Mouse (Mus musculus): ENCODE results near the gene Slc24a3. TPM values are rescaled to one million over a fixed set of nuclear protein-coding genes. Genes with fewer than 3 reads are reported as not detected.

Slc24a3 gene
- polyA plus RNA-seq, 1 experiment from 2014 or later = 1.3 TPM

DNA sequence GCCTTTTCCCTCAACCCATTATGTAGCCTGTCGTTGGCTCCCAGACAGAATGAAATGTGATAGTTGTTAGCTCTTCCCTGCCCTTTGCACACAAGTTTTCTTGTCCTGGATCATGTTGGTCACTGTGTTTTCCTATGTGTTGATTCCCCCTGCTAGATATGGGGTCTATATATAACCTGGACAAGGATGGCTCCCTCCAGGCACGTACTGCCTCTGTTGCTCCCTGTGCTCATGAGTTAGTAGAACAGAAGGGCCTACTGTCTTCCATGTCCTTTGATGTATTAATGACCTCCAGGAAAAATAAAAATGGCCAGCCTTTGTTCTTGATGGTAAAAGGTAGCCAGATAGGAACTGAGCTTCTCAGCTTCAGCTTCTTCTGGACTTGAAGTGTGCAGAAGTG is 251.5 kb downstream of the Slc24a3 start:
- 69% methylated on average over 2 of the region's 2 CpGs for WGBS
- Histone ChIP-seq H3K36me3 (ENCODE audit: control insufficient read depth, insufficient read depth, low read length) (no peaks in the 10 kb centered on the region), H3K9me3 (ENCODE audit: control insufficient read depth, low read length) (no peaks in the 10 kb centered on the region), H3K4me2 (ENCODE audit: low read depth, low read length) (no peak overlapping the region), H3K27ac (ENCODE audit: low read length) (no peak overlapping the region), H3K9ac (ENCODE audit: low read length) (no peak overlapping the region), H3K27me3 (ENCODE audit: control insufficient read depth, insufficient read depth, low read depth, low read length) (no peaks in the 10 kb centered on the region), H3K4me3 (ENCODE audit: low read length) (no peak overlapping the region), H3K4me1 (replicated peaks; ENCODE audit: control insufficient read depth, insufficient read depth, low read length) (no peaks in the 10 kb centered on the region)
- ATAC-seq (ENCODE audit: low read depth) = no peak

- H3K9me3 ChIP-seq (ENCODE audit: control insufficient read depth, low read length) = no peaks in the 10 kb centered on the region
- ATAC-seq (ENCODE audit: low read depth) = no peak
- H3K36me3 ChIP-seq (ENCODE audit: control insufficient read depth, insufficient read depth, low read length) = no peaks in the 10 kb centered on the region
- no peak overlapping the region for H3K4me3 ChIP-seq (ENCODE audit: low read length)
- no peaks in the 10 kb centered on the region for H3K4me1 ChIP-seq (replicated peaks; ENCODE audit: control insufficient read depth, insufficient read depth, low read length)
- H3K27me3 ChIP-seq (ENCODE audit: control insufficient read depth, insufficient read depth, low read depth, low read length) = no peaks in the 10 kb centered on the region
- 72% methylated on average over 5 of the region's 5 CpGs for WGBS
- H3K27ac ChIP-seq (ENCODE audit: low read length) = no peak overlapping the region
- H3K9ac ChIP-seq (ENCODE audit: low read length) = no peak overlapping the region
- no peak overlapping the region for H3K4me2 ChIP-seq (ENCODE audit: low read depth, low read length)
These were observed 253.7 kb downstream of the Slc24a3 start for GRCm38 (mm10) chr2:145420967-145421888.

DNA sequence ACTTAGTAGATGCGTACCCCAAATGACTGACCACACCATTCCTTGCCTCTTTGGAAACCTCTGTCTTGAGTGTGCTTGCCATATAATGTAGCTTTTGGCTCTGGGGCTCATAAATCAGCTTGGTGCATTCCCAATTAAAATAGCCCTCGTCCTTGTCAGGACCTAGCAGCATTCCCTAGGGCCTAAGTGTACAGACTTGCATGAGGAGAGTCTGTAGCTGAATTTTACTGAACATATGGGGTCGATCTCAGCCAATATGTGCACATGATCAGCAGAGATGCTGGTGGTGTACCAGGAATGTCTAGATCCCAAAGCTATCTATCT is 254.3 kb downstream of the Slc24a3 start:
- H3K9ac ChIP-seq (ENCODE audit: low read length) = no peak overlapping the region
- WGBS = 61% methylated on average over 3 of the region's 3 CpGs
- ATAC-seq (ENCODE audit: low read depth) = no peak
- no peaks in the 10 kb centered on the region for H3K27me3 ChIP-seq (ENCODE audit: control insufficient read depth, insufficient read depth, low read depth, low read length)
- H3K4me2 ChIP-seq (ENCODE audit: low read depth, low read length) = no peak overlapping the region
- no peaks in the 10 kb centered on the region for H3K36me3 ChIP-seq (ENCODE audit: control insufficient read depth, insufficient read depth, low read length)
- H3K9me3 ChIP-seq (ENCODE audit: control insufficient read depth, low read length) = no peaks in the 10 kb centered on the region
- H3K4me1 ChIP-seq (replicated peaks; ENCODE audit: control insufficient read depth, insufficient read depth, low read length) = no peaks in the 10 kb centered on the region
- H3K27ac ChIP-seq (ENCODE audit: low read length) = no peak overlapping the region
- H3K4me3 ChIP-seq (ENCODE audit: low read length) = no peak overlapping the region

- 84% methylated on average over 5 of the region's 5 CpGs for WGBS
These were observed 262.4 kb downstream of the Slc24a3 start for GRCm38 (mm10) chr2:145429982-145430381.

DNA sequence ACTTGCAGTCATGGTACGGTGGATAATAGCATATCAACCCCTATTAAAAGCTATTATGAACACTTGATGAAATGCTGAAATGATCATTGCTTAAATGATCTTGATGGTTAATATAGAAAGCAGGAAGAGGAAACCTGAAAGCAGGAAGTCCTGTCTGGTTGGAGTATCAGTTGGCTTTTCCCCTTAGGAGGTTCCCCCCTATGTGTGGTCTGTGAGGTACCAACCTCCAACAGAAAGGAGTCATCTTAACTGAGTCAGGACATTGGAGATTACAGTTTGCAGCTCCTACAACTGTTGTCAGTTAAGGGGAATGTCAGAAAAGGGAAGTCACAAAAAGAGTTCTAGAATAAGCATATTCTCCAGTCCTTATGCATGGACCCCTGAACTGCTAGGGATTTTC is 266.5 kb downstream of the Slc24a3 start:
- ATAC-seq (ENCODE audit: low read depth) = no peak

More at GRCm38 (mm10) chr2:145429982-145430381, 262.4 kb downstream of the Slc24a3 start:
- no peaks in the 10 kb centered on the region for H3K36me3 ChIP-seq (ENCODE audit: control insufficient read depth, insufficient read depth, low read length)
- no peak overlapping the region for H3K4me3 ChIP-seq (ENCODE audit: low read length)
- no peaks in the 10 kb centered on the region for H3K4me1 ChIP-seq (replicated peaks; ENCODE audit: control insufficient read depth, insufficient read depth, low read length)
- no peak overlapping the region for H3K4me2 ChIP-seq (ENCODE audit: low read depth, low read length)
- no peak overlapping the region for H3K9ac ChIP-seq (ENCODE audit: low read length)
- no peaks in the 10 kb centered on the region for H3K27me3 ChIP-seq (ENCODE audit: control insufficient read depth, insufficient read depth, low read depth, low read length)
- ATAC-seq (ENCODE audit: low read depth) = no peak
- H3K27ac ChIP-seq (ENCODE audit: low read length) = no peak overlapping the region
- H3K9me3 ChIP-seq (ENCODE audit: control insufficient read depth, low read length) = no peaks in the 10 kb centered on the region

DNA sequence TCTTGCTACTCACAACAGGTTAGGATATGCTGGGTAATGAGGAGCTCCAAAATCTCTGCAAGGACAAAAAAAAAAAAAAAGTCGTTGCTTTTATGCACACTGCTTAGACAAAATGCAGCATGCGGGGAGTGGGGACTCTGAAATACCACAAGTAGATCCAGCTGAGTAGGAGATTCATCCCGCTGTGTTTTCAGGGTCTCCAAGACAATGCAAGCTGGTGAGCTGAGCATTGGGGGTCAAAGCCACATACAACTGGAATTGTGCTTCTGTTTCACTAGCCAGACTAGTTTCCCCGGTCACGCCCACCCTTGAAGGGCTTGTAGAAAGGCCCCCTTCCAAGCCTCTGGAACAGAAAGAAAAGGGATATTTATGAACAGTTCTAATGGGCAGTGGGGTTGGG is 270.8 kb downstream of the Slc24a3 start:
- no peak for ATAC-seq (ENCODE audit: low read depth)
- no peaks in the 10 kb centered on the region for H3K9me3 ChIP-seq (ENCODE audit: control insufficient read depth, low read length)
- no peak overlapping the region for H3K4me3 ChIP-seq (ENCODE audit: low read length)
- no peaks in the 10 kb centered on the region for H3K27me3 ChIP-seq (ENCODE audit: control insufficient read depth, insufficient read depth, low read depth, low read length)
- H3K27ac ChIP-seq (ENCODE audit: low read length) = no peak overlapping the region
- no peak overlapping the region for H3K9ac ChIP-seq (ENCODE audit: low read length)
- 60% methylated on average over 5 of the region's 5 CpGs for WGBS
- no peak overlapping the region for H3K4me2 ChIP-seq (ENCODE audit: low read depth, low read length)
- no peaks in the 10 kb centered on the region for H3K36me3 ChIP-seq (ENCODE audit: control insufficient read depth, insufficient read depth, low read length)
- no peaks in the 10 kb centered on the region for H3K4me1 ChIP-seq (replicated peaks; ENCODE audit: control insufficient read depth, insufficient read depth, low read length)

More for the DNA sequence above, 266.5 kb downstream of the Slc24a3 start:
- no peaks in the 10 kb centered on the region for H3K36me3 ChIP-seq (ENCODE audit: control insufficient read depth, insufficient read depth, low read length)
- no peaks in the 10 kb centered on the region for H3K4me1 ChIP-seq (replicated peaks; ENCODE audit: control insufficient read depth, insufficient read depth, low read length)
- whole genome bisulfite sequencing = 88% methylated on average over 1 of the region's 1 CpGs
- H3K27ac ChIP-seq (ENCODE audit: low read length) = no peak overlapping the region
- H3K27me3 ChIP-seq (ENCODE audit: control insufficient read depth, insufficient read depth, low read depth, low read length) = no peaks in the 10 kb centered on the region
- H3K9ac ChIP-seq (ENCODE audit: low read length) = no peak overlapping the region
- H3K9me3 ChIP-seq (ENCODE audit: control insufficient read depth, low read length) = no peaks in the 10 kb centered on the region
- no peak overlapping the region for H3K4me3 ChIP-seq (ENCODE audit: low read length)
- H3K4me2 ChIP-seq (ENCODE audit: low read depth, low read length) = no peak overlapping the region

DNA sequence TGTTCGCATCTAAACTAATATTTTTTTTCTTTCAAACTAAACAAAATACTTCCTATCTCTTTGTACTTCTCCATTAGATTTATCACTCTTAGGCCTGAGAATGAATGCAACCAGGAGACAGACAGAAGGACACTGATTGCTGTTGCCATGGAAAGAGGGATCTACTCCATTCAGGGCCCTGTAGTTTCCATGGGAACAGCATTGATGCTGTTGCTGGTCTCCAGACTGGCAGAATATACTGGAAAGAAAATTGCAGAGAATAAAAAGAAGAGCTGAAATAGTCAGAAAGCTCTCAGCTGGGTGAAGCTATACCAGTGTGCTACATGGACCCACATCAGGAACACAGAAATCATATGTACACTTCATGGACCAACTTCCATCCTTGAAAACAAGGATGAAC is 272.2 kb downstream of the Slc24a3 start:
- no peak overlapping the region for H3K4me3 ChIP-seq (ENCODE audit: low read length)
- no peaks in the 10 kb centered on the region for H3K4me1 ChIP-seq (replicated peaks; ENCODE audit: control insufficient read depth, insufficient read depth, low read length)
- no peak overlapping the region for H3K27ac ChIP-seq (ENCODE audit: low read length)
- H3K4me2 ChIP-seq (ENCODE audit: low read depth, low read length) = no peak overlapping the region
- H3K36me3 ChIP-seq (ENCODE audit: control insufficient read depth, insufficient read depth, low read length) = no peaks in the 10 kb centered on the region
- H3K27me3 ChIP-seq (ENCODE audit: control insufficient read depth, insufficient read depth, low read depth, low read length) = no peaks in the 10 kb centered on the region
- 90% methylated on average over 1 of the region's 1 CpGs for WGBS
- H3K9ac ChIP-seq (ENCODE audit: low read length) = no peak overlapping the region
- ATAC-seq (ENCODE audit: low read depth) = no peak
- no peaks in the 10 kb centered on the region for H3K9me3 ChIP-seq (ENCODE audit: control insufficient read depth, low read length)

- Histone ChIP-seq H3K4me1 (replicated peaks; ENCODE audit: control insufficient read depth, insufficient read depth, low read length) (no peaks in the 10 kb centered on the region), H3K27me3 (ENCODE audit: control insufficient read depth, insufficient read depth, low read depth, low read length) (no peaks in the 10 kb centered on the region), H3K4me2 (ENCODE audit: low read depth, low read length) (no peak overlapping the region), H3K4me3 (ENCODE audit: low read length) (no peak overlapping the region), H3K9ac (ENCODE audit: low read length) (no peak overlapping the region), H3K27ac (ENCODE audit: low read length) (no peak overlapping the region), H3K9me3 (ENCODE audit: control insufficient read depth, low read length) (no peaks in the 10 kb centered on the region), H3K36me3 (ENCODE audit: control insufficient read depth, insufficient read depth, low read length) (no peaks in the 10 kb centered on the region)
- WGBS = 26% methylated on average over 8 of the region's 8 CpGs
- no peak for ATAC-seq (ENCODE audit: low read depth)
These were observed 289.7 kb downstream of the Slc24a3 start for GRCm38 (mm10) chr2:145457106-145457747.

DNA sequence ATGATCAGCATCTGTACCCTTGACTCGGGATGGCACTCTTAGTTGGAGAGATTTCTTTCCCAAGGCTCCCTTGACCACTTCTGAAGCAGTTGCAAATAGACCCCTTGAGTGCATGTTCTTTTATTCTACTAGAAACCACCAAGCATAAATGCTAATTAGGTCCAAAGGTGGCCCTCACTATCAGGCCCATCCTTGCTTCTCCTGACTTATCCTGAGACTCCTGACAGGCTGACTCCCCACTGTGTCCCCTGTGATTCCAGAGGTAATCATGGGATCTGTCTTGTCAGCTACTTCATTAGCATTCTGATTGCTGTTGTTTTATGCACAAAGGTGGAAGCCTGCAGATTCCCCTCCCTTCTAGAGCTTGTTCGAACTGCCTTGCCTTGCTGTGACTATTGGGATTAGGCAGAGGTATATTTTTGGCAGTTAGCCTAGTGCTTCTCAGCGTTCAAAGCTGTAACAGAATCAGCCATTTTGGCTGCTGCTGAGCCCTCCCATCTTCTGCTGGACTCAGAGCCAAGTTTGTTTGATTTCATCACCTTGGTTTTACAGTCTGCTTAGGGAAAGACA is 293.4 kb downstream of the Slc24a3 start:
- H3K4me1 ChIP-seq (replicated peaks; ENCODE audit: control insufficient read depth, insufficient read depth, low read length) = no peaks in the 10 kb centered on the region
- no peak overlapping the region for H3K27ac ChIP-seq (ENCODE audit: low read length)
- no peaks in the 10 kb centered on the region for H3K9me3 ChIP-seq (ENCODE audit: control insufficient read depth, low read length)
- H3K4me3 ChIP-seq (ENCODE audit: low read length) = no peak overlapping the region
- no peaks in the 10 kb centered on the region for H3K36me3 ChIP-seq (ENCODE audit: control insufficient read depth, insufficient read depth, low read length)
- ATAC-seq (ENCODE audit: low read depth) = no peak
- H3K27me3 ChIP-seq (ENCODE audit: control insufficient read depth, insufficient read depth, low read depth, low read length) = no peaks in the 10 kb centered on the region
- no peak overlapping the region for H3K9ac ChIP-seq (ENCODE audit: low read length)
- no peak overlapping the region for H3K4me2 ChIP-seq (ENCODE audit: low read depth, low read length)
- WGBS = 47% methylated on average over 3 of the region's 3 CpGs

Measured in lung, embryonic 16.5 days (tissue).